Mouse (Mus musculus) T-helper 17 cell (primary cell): ENCODE measurements around the gene Mapk8ip3.

Source experiments
- in situ Hi-C, 2 experiments: fragments of 300-600 bp; cut with MboI, MseI; formaldehyde crosslinking; loops; 1 replicate in 1 of 2; 2 replicates in 1 of 2; pipeline ENCODE4 v1.15.1; 2025; ENCODE audit warnings: high pct_unique_total_duplicates in 2 of 2

Gene Mapk8ip3

DNA sequence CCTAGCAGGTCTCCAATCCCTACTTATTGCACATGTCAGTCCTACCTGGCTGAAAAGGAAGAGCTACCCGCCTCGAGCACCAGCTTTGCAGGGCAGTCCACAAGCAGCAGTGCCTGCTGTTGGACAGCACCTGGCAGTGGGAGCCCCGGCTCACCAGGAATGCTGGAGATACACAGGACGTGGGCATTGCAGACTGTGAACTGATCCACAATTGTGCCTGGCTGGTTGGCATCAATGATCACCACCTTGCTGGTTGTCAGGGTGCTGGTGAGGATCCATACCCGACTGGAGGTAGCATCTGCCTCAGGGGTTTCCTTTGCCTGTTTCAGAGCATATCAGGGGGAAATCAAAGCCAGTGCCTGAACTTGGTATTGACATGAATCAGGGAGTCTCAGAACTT lies 34.7 kb downstream of the Mapk8ip3 start:
- in situ Hi-C loops = no loop called here

DNA sequence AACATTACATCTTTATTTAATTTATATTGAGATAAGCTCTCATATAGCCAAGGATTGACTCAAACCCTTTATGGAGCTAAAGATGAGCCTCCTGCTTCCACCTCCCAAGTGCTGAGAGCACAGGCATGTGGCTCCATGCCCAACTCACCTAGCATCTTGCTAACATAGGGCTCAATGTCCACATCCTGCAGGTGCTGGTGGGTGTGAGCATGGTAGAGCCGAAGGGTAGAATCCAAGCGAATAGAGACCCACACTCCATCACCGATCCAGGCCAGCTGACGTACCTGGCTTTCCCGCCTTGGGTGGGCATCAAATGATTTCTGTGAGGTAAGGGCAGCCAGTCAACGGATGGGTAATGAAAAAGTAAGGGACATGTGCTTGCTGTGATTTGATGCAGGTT lies 36.8 kb downstream of the Mapk8ip3 start:
- in situ Hi-C loops = no loop called here

DNA sequence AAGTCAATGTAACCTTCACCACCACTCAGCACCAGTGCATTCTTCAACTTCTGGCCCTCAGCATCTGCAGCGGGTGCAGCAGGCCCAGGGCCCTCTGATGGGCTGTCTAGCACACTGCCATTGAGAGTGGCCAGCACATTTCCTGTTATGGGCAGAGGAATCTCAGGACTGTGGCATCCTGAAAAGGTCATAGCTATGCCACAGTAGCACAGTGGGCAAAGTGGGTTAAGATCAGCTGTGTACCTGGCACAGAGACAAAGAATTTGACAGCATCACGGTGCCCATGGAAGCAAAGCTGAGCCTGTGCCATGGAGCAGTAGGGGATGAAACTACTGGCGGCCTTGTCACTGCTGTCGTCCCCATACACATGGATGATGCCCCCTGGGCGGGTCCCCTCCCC lies 37.6 kb downstream of the Mapk8ip3 start:
- in situ Hi-C loops = no loop called here

DNA sequence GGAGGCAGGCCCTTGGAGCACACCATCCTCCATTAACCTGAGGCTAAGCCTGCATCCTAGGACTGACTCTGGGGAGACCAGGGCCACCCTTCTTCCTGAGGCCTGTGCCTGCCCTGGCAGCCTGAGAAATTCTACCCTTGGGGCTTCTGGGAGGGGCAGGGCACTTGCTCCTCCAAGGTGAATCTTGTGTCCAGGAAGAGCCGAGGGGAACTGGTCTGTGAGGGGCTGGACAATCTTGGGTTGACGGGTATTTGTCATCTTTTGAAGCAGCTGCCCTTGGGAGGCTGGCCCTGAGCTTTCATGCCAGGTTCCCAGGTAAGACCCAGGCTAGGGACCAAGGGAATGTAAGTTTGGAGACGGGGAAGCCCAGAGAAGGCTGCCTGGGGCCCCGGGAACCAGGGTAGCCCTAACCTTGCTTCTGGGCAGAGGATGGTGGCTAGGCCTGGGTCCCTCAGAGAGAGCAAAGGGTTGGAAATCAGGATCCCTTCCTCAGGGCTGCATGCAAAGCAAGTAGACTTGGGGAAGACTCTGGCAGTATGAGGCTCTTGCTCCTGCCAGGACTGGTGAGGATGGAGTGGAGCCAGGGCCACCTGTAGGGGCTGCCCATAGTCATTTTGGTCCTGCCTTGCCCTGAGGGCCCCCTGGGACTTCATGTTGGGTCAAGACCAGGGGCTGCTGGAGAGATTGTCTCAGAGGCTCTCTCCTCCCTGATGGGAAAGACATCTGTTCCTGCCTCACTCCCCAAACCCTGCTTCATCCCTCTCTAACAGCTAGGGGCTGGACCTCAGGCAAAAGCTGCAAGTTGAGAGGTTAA lies 38.5 kb downstream of the Mapk8ip3 start:
- in situ Hi-C loops = no loop called here

DNA sequence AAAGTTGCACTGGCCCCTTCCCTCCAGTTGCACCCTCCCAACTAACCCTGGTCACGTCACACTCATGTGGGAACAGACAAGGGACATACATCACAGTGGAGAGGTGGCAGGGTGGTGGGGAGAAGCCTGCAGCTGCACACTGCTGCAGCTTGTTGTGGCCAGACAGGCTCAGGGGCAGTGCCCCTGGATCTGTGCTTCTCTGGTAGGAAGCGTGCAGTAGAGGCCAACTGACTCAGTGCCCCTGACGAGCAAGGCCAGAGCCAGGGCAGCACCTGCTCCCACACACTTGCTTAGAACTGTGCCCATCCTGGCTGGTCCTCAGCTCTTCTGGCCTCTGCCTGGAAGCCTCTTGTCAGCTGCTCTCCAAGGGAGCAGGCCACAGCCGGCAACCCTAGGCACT lies 39.2 kb downstream of the Mapk8ip3 start:
- in situ Hi-C loops = no loop called here

DNA sequence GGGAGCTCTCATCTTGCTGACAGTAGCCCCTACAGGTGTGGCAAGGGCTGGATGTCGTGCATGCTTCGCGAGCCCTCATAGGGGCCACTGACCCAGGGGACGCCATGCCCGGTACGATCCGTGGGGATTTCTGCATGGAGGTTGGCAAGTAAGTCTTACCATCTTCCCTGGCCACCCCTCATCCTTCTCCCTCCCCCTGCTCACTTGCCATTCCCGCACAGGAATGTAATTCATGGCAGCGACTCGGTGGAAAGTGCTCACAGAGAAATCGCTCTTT lies 39.8 kb downstream of the Mapk8ip3 start:
- in situ Hi-C loops = no loop called here

DNA sequence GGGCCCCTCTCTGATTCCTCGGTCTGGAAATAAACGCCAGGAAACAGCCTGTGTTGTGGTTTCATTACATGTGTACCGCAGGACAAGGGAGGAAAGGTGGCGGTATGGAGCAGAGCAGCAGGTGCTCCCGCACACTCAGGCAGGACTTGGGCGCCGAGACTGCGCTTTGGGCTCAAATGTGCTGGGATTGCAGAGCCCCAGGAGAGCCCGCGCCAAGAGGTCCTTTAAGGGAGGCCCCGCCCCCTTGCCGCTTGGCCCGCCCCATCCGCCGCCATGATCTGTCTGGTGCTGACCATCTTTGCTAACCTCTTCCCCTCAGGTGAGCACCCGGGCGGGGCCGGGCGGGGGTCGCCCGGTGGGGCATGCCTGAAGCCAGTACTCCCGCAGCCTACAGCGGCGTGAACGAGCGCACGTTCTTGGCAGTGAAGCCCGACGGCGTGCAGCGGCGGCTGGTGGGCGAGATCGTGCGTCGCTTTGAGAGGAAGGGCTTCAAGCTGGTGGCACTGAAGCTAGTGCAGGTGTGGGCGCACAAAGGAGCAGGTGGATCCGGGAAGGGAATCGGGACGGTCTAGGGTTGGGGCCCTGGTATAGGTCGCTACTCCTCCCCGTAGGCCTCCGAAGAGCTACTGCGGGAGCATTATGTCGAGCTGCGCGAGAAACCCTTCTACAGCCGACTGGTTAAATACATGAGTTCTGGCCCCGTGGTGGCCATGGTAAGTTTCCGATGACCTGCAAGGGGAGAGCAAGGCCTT lies 40.4 kb downstream of the Mapk8ip3 start, which contains the start of gene Nme3:
TSS of gene Nme3 (plus strand) at position 260 of the 752 bp plus-strand sequence.
- in situ Hi-C loops = no loop called here

DNA sequence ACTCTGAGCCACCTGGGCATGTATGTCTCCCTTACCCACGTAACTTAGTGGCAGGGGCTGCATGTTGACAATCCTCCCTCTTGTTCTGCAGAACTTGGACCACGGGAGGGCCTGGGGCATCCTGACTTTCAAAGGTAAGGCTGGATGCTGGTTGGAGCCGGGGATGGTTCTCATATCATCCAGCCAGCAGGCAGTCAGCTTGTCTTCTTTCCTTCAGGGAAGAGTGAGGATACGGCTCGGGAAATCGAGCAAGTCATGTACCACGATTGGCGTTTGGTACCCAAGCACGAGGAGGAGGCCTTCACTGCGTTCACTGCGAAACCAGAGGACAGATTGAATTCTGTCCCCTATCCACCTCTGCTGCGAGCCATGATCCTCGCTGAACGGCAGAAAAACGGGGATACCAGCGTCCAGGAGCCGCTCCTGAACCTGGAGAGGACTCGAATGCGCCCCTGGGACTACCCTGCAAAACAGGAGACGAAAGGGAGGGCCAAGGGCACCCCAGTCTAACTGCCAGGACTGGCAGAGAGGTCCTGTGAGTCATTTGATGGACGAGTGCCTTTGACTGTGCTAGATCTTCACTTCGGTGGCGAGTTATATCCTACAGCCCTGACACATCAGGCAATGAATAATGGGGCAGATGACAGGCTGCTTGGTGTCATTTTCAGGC lies 41.1 kb downstream of the Mapk8ip3 start:
- in situ Hi-C loops = no loop called here

DNA sequence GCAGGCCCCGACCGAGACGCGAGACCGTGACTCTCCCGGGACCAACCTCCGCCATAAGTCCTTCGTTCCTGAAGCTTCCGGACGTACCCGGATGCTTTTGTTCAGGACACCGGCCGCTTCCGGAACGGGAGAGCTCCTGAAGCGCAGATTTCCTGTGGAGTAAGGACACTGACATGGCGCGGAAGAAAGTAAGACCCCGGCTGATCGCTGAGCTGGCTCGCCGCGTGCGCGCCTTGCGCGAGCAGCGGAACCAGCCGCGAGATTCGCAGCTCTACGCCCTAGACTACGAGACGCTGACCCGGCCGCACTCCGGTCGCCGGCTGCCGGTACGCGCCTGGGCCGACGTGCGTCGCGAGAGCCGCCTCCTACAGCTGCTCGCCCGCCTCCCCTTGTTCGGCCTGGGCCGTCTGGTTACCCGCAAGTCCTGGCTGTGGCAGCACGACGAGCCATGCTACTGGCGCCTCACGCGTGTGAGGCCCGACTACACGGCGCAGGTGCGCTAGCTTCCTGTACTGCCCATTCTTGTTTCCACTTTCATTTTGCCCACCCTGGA lies 41.7 kb downstream of the Mapk8ip3 start, which contains the start of the genes Eme2 and Mrps34:
TSS of gene Eme2 (minus strand) at position 93 of the 553 bp plus-strand sequence.
TSS of gene Mrps34 (plus strand) at position 122 of the 553 bp plus-strand sequence.
- in situ Hi-C loops = no loop called here

DNA sequence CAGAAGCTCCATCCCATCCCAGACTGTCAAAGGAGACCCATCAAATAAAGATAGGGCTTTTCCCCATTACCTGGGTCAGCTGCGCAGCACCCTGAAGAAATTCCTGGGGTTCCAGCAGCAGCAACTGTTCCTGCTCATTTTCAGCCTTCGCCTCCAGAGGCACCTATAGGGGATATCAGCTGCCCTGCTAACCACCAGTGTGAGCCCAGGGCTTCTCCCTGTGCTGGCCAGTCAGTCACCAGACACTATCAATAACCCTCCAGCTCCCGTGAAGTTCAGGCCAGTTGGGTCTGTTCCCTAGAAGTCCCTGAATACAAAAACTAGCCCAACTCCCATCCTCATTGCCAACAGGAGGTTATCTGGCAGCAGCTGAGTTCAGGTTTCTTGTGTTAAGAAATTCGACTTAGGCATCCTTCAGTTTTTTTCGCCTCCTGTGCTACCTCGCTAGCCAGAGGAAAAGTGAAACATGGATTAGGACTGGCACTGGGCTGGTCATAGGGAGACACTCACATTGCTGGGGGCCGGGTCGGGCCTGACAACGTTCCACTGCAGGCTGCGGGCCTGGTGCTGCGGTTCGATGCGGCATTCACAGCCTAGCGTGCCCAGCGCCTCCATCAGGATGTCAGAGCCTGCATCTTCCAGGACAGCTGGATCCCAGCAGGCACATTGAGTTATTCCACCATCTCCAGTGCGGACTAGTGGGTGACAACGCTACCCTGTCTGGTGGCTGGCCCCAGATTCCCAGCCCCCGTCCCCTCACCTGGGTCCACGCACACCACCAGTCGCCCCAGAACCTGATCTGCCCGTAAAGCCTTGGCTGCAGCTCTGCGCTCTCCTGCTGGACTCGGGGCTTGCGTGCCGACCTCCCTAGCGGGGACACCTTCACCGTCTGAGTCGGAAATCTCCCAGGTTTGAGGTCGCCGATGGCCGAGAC lies 42.4 kb downstream of the Mapk8ip3 start:
- in situ Hi-C loops = no loop called here

DNA sequence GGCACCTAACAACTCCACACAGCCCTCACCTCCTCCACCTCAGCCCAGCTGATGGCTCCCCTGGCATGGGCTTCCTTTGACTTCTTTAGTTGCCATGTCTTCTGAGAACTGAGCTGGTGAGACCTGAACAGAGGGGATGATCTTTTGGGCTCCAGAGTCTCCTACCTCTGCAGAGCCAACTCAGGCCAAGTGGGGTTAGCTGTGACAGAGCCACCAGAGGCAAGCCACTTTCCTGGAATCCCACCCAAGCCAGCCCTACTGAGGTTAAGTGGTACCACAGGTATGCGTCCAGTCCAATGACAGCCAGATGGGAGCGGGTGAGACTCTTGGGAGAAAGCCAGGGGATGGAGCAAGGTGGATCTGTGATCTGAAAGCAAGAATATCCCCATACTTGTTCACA lies 43.5 kb downstream of the Mapk8ip3 start:
- in situ Hi-C loops = no loop called here

DNA sequence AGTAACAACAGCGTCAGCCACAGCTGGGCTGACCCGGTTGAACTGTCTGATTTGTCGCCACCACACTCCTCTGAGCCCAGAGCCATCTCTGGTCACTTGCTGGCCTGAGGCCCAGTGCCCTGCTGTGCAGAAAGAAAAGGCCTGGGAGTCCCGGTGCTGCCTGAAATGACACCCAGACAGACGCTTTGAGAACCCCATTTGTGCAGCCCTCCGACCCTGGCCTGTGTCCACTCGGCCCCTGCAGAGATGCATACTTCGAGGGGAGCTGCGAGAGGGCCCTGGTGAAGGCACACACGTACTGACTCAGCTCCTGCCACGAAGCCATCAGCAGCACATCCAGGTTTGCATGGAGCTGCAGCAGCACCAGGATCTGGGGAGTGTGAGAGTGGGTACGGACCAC lies 44.0 kb downstream of the Mapk8ip3 start:
- in situ Hi-C loops = no loop called here

DNA sequence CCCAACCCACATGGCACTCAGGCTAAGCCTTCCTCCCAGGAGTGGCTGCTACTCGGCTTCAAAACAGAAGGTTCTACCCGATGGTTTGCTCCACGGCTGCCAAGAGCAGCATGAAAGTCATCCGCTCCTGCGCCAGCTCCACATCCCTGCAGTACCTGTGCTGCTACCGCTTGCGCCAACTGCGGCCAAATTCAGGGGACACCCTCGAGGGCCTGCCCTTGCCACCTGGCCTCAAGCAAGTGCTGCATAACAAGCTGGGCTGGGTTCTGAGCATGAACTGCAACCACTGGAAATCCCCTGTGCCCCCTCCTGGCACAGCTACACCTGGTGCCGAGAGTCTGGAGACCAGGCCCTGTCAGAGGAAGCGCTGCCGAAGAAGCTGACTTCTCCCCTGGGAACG lies 45.5 kb downstream of the Mapk8ip3 start:
- in situ Hi-C loops = no loop called here

DNA sequence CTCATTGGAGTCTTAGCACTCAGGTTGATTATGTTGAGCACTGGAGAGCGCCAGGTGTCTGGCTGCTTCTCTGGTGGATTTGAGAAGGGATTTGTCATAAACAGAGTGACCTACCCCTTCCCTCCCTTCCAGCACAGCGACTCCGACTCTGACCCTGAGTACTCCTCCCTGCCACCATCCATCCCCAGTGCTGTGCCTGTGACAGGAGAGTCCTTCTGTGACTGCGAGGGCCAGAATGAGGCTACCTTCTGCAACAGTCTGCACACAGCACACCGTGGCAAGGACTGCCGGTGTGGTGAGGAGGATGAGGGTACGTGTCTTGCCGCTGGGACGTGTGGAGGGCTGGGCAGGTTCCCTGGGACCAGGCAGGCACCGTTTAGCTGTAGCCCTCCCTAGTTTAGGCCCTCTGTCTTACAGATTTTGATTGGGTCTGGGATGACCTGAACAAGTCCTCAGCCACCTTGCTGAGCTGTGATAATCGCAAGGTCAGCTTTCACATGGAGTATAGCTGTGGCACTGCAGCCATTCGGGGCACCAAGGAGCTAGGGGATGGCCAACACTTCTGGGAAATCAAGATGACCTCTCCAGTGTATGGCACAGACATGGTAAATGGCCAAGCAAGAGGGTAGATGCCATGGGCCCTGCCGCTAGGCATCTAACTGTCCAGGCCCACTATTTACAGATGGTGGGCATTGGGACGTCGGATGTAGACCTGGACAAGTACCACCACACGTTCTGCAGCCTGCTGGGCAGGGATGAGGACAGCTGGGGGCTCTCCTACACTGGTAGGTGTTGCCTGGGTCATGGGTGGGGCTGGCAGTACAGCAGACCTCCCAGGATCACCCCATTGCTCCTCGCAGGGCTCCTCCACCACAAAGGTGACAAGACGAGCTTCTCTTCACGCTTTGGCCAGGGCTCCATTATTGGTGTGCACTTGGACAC lies 46.4 kb downstream of the Mapk8ip3 start:
- in situ Hi-C loops = no loop called here

DNA sequence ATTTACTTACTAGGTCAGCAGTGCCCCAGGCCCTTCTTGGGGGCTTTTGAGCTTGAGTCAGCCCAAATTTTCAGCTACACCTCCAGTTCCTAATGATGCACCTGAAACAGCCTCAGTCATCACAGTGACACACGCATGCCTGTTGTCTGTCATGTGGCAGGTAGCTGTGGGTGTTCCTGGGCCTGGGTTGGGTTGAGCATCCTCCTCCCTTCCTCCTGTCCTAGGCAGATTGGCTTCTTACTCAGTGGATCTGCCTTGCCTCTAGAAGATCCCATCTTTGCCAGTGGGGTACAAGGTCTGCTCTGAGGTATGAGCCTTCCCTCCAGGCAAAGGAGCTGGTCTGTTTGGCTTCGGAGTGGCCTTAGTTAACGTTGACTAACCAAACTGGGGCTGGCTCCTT lies 47.9 kb downstream of the Mapk8ip3 start:
- in situ Hi-C loops = loop anchor here (5.0 to 10.0 kb wide), 2 partner anchors 144 to 152 kb away; partner anchors contain the start of gene Msrb1 (in 1 of the 2)

DNA sequence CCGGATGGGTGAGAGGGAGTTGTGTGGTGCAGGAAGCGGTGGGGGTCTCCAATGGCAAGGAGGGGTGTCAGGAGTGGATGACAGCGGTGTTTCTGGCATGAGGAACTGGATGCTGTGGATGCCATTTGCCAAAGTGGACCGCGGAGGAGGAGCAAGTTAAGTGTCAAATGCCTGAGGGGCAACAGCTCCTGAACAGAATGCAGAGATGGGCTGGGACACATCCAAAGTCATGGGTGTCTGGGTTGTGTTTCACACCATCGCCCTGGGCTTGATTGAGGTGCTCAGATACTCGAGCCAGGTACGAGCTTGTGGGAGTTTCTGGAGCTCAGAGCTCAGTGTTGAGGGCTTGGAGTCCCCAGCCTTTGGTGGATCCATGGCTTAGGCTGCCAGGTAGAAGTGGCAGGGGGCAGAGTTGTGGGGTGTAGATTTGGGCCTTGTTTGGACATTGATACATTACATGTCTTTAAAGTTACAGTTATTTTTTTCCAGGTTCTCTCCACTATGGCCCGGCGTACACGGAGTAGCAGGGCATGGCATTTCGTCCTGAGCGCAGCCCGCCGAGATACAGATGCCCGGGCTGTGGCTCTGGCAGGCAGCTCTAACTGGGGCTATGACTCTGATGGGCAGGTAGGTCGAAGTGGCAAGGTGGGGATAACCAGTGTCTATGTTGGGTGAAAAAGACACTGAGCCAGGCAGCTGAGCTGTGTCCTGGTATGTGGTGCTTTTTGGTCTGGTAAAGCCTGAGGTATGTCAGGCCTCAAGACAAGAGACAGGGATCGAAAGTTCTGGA lies 49.3 kb downstream of the Mapk8ip3 start:
- in situ Hi-C loops = loop anchor here (5.0 to 10.0 kb wide), 2 partner anchors 143 to 150 kb away; partner anchors contain the start of gene Msrb1 (in 1 of the 2)

DNA sequence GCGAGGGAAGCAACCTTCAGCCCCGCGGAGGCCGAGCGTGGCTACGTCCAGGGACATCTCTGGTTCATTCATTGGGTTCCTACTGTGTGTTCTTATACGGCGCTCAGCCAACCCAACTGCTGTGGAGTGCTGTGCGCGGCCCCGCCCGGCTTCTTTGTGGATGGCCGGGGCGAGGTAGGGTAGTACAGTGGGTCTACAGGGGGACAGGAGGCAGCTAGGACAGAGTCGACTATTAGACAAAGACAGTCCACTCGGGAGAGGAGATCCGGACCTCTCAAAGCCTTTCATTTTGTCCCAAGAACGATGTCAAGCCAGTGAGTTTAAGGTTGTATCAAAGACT lies 49.9 kb downstream of the Mapk8ip3 start:
- in situ Hi-C loops = loop anchor here (5.0 to 10.0 kb wide), 2 partner anchors 142 to 150 kb away; partner anchors contain the start of gene Msrb1 (in 1 of the 2)

DNA sequence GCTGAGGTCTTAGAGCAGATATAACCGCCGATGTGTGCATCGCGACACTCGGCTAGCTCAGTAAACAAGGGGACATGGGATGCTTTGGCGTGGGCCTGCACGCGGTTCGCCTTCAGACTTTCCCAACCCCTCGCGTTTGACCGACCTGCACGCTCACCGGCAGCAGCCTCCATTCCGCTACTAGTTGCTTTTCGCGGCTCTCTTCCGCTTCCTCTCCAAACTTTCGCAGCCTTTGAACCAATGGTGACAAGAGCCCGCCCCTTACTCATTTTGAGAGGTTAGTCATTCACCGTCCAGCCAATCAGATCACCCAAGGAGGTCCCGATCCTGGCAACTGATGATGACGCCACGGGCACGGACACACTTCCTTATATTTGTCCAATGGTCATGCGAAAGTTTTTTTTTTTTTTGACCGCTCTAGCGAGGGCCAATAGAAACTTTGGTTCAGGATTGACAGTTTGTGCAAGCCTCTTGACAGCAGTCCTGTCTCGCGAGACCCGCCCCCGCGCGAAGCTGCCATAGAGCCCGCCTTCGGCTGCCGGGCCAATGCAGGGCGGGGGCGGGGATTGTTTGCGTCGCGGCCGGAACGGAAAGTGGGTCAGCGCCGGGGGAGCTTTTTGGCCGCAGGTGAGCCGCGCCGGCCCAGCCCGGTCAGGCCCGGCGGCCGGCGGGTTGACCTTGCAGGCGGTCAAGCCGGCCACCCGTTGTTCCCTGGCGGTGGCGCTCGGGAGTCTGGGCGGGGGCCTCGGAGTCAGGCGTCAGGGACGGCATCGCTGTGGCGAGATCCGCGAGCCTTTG lies 50.4 kb downstream of the Mapk8ip3 start, which contains the start of the genes Nubp2 and Spsb3:
TSS of gene Nubp2 (minus strand) at position 216 of the 798 bp plus-strand sequence.
TSS of gene Spsb3 (plus strand) at position 510 of the 798 bp plus-strand sequence.
- in situ Hi-C loops = loop anchor here (5.0 to 10.0 kb wide), 2 partner anchors 142 to 149 kb away; partner anchors contain the start of gene Msrb1 (in 1 of the 2)
